Mouse (Mus musculus): ENCODE results near the gene Cox8b.

DNA sequence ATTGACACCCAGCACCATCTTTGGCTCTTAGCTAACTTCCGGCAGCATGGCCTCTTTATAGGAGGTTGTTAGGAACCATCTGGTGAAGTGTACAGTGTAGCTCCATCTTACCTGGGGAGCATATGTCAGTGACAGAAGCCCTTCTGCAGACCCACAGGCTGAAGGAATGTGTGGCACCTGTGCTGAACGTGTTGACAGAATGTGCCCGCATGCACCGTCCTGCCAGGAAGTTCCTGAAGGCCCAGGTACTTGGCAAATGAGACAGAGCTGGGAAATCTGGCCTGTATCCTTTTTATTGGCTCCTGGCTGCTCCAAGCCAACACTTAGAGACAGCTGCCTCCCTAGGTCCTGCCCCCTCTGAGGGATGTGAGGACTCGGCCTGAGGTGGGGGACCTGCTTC is 39.5 kb downstream of the Cox8b start:
- TF ChIP-seq CTCF (IDR thresholded peaks at IDR 0.05) (no peak), EP300 (IDR thresholded peaks at IDR 0.05) (no peak)
